Mouse (Mus musculus) layer of hippocampus, postnatal 36 days (tissue): Measurements from ENCODE around the gene Tank. TPM values are rescaled to one million over a fixed set of nuclear protein-coding genes. Genes with fewer than 3 reads are reported as not detected.
A peak's percentile ranks its signal among the peaks of the same experiment; 100 is the strongest.

Experiments
- DNase-seq, 2 experiments: peaks; one replicate each; pipeline ENCODE4 v3.0.0; 2022
- total RNA-seq, 2 experiments: library from RNA; stranded (reverse); gene quantifications; 2 replicates each; pipeline ENCODE4 v1.2.3; 2021

The Tank gene
- 10 to 100 TPM; 27.9 to 31.2 TPM for total RNA-seq

DNA sequence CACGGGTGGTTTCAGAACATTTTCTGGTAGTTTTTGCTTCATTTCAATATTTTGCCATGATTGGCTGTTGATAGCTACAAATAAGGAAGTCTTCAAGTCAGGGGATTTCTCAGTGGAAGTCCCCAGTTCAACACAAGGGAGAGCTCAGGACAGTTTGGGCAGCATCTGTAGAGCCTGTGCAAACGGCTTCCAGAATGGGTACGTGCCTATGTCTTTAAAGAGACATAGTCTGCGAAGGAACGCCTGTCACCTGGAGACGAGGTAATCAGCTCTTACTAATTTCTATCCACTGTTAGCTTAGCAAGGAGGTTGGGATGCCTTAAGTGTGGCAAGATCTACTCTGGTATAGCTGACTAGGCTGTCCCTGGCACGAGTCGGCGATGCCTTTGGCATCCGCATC lies at the start of gene Tank:
Gene Tank (plus strand): TSS at position 153 of the 400 bp plus-strand sequence.
- no peak for DNase-seq

DNA sequence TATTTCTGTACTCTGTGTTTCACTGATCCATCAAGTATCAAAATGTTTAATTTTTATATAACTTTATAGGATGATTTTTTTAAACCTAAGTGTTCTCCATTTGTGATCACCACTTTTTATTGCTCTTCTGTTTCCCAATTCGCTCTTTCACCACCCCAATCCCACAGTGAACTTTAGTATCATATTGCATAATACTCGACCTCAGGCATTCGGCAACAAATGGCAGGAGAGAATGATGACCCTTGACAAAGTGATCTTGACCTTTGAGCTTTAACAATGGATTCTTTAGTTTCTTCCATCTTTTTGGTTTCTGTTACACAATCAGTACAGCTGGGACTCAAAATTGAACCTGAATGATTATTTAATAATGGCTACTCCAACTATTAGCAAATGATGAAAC lies 46.1 kb upstream of the Tank start:
- DNase-seq: no peak

DNA sequence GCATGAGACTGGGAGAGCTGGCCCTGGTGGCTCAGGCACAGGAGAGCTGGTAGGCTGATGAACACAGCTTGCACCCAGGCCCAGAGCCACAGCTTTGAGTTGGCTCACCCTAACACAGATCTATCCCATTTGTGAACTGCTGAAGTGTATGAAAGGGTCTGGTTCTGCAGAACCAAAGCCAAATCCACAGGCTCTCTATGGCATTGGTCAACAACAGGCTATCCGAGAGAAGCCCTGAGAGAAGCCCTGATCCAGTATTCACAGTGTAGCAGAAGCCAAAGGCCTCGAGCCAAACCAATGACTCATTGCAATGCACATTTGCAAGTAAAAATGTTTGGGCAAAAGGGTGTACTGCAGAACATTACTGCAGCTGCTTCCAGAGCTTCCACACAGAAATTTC lies 45.3 kb upstream of the Tank start:
- DNase-seq: peak; percentile 53 to 54

DNA sequence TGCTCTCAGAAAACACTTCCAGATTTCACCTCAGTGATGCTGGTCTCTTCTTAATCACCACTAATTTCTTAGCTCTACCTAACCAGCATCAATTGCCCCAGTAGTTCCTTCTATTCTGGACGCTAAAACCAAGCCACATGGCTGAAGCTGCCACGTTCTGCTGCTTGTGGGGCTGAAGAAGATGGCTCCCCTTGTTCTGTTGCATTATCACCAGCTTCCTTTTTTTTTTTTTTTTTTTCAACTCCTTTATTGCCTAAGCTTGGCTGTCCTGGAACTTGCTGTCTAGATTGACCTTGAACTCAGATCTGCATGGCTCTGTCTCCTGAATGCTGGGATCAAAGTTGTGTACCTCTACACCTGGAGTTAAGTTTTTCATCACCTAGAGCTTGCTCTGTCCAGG lies 41.5 kb upstream of the Tank start:
- no peak for DNase-seq

DNA sequence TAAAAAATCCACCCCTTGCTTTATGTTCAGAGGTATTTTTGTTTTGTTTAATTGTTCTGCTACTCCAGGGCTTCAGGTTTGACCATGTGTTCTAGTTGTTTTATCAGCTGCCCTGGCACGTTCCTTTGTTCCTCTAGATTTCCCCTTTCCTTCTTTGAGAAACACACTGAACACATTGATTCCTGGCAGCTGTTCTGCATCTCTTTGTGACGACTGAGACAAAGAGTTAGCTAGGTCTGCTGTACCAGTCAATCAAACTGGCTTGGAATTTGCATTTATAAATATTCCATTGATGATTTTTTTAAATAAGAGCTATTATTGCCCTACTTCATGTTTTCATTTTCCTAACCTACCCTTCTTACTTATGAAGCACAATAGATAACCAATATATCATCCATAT lies 39.0 kb upstream of the Tank start:
- DNase-seq: no peak

DNA sequence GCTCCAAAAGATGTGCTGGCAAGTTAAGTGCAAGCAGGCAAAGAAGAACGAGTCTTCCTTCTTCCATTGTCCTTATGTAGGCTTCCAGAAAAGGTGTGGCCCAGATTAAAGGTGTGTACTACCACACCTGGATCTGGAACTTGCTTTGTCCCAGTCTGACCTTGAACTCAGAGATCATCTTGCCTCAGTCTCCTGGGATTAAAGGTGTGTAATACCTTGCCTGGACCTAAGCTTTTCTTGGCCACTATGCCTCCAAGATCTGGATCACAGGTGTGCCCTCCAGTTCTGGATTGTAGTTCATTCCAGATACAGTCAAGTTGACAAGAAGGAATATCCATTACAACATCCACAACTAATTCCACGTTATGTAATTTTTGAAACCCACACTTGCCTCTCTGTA lies 36.0 kb upstream of the Tank start:
- DNase-seq: no peak

DNA sequence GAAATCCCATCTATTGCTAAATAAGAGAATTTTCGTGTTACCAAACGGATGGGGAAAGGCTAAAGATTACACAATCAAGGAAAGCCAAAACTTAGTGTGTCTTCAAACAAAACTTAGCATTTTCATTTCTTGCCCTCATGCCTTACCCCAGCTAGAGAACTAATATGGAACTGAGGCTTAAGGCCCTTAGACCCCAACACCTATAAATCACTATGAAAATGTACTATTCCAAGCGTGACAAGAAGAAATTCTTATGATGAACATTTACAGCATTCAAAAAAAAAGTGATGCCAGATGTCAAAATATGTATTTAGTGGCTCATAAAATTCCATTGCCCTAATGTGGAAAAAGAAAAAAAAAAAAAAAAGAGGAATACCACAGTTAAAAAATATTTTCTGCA lies 32.7 kb upstream of the Tank start:
- DNase-seq: no peak

DNA sequence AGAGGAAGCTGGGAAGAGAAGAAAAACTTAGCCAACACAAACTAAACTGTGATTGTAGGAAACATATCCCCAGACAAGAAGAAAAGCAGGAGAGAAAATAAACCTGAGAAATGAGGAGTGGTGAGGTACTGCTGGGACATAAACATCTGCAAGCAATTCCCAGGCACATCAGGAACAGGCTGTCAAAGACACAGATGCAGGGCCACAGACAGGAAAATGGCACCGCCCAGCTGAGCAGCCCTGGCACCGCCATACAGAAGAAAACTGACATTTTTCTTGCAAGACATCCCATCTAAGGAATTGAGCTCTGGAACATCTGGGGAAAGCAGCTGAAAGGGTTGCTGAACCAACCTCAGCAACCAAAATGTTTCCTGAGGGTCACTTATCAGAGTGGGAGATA lies 30.4 kb upstream of the Tank start:
- no peak for DNase-seq

DNA sequence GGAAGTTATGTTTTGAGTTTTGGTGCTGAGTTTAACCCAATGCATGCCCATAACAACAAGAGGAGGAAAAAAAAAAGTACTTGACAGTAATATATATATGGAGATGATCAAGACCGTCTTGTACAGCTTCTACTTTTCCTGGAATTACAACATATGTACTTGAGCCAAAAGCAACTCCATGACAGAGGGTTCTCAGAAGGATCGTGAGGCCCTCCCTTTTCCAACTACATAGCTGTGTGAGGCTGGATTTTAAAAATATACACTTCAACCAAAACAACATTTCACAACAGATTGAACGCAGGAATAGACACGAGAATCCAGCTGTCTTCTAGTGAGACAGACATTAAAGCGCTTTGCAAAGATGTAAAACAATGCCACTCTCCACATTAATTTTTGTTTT lies 26.7 kb upstream of the Tank start:
- DNase-seq: no peak

DNA sequence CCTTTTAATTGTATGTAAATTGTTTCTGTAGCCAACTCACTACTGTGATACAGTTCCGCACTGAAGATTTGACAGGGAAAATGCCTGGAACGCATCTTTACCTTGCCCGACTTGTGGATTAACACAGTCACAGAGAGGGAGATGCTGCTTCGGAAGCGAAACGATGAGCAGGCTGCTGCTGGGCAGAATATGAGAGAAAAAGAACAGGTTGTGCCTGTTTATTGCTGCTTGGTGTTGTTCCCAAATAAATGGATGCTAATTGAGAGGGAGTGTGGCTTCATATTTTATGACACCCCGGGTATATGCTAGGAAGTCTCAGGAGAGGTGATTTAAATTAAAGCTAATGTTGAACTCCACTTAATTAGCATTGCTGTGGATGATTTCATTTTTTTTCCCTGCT lies 23.0 kb upstream of the Tank start:
- no peak for DNase-seq

DNA sequence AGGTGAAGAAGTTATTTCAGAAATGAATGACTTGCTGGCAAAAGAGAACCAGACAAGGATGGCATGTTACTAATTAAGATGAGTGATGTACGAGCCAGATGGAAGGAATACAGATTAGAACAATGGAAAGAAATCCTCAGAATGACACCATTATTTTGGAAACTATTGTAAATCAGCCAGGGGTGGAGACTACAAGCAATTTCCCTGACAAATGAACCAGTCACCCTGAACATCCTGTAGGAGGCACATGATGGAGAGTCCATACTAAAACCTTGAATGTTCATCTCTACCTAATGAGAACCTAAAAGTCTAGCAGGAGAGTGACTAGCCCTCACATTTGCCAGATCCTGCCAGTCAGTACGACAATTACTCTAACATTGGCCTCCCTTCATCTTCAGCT lies 22.6 kb upstream of the Tank start:
- DNase-seq: no peak

DNA sequence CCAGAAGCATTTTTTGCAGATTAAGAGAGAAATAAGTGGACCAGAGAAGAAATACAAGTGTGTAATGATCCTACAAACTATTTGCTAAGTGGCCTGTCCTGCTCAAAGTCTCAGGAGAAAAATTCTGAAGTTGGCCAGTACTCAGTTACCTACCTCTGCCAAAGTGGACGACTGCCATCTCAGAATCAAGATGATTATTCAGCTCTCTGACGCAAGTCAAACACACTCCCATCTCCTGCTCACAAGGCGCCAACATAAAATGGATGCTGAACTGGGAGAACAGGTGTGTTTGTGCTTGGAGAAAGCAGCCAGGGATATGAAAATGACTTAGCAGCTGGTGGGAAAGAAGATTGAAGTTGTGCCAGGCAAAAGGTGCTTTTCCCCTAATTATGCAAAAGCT lies 21.7 kb upstream of the Tank start:
- DNase-seq: no peak

DNA sequence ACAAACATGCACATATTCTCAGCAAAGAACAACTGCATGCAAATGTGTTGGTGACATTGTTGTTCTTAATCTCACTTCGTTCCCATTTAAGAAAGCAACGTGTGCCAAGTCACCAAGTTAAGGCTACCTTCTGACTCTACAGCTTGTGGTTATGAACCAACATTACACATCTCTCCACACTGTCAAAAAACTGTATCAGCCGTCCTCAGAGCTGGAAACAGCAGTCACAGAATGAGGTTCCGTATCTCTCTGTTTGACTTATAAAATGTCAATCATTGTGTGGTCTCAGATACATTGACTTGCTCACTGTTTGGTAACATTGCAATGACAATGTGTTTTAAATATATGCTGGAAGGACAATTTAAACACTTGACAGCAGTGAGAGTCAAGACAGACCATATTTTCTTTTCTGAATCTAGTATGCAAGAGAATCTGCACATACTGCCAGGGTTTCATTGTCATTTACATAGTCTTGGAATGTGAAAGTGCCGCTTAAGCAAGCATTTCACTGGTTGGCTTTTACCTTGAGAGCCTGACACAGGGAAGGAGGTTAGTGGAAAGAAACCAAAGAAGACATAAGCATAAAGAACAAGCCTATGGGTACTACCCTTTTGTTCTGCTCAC lies 20.4 kb upstream of the Tank start:
- no peak for DNase-seq

DNA sequence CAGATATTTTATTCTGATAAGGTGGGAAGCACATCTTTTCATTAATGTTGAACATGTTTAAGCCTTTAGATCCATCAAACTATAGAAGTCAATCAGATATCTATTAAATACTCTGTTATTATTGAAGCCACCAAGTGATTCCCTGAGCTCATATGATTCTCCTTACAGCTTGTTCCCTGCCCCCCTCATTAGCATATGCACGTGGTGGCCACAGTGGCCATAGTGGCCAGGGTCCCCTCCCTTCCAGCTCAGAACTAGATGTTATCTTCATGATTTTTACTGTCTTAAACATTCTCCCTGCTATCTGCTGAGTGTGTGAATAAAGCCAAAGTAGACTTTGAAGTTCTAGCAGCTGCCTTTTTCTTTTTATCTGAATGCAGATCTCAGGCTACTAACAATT lies 17.3 kb upstream of the Tank start:
- no peak for DNase-seq

DNA sequence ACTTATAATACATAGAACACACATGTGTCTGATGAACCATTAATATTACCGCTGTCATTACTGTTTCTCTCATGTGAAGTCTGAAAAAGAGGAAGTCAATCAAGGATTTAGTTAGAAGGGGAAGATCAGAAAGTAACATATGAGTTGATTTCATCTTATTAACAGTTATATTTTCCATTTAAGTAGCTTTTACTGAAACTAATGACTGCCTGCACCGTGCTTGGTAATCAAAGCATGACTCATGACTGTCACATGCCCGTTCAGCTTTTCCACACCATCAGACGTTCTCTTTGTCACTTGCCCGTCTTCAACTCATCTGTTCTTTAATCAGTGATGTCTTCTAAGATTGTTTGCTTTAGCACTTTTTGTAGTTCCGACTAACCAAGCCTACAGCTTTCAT lies 15.2 kb upstream of the Tank start:
- no peak for DNase-seq

DNA sequence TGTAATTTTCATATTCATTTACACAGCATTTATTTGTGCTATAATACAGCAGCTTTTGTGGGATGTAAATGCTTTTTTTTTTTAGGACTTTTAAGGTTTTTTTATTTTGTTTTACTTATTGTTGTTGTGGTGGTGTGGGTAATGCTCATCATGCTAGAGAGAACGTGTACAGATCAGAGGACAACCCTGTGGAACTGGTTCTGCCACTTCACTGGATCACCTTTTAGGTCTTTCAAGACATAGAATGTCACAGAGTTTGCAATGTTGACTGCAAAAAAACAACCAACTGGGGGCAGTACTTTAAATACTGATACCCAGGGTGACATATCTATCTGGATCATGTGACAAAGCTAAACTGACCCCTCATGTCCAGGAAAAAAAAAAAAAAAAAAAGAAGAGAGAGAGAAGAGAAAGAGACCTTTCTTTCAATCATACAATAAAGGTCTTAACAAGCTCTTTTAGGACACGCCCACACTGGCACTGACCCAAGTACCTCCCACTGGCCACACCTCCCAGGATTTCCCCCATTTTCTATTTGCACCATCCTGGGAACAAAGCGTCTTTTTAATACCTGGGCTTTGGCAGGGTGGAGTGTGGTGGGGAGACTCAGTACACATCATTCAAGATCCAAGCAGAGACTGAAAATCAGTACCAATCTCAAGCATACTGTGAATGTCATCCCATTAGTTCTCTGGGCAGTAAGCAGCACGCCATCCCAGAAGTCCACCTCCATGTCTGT lies 11.2 kb upstream of the Tank start:
- no peak for DNase-seq

DNA sequence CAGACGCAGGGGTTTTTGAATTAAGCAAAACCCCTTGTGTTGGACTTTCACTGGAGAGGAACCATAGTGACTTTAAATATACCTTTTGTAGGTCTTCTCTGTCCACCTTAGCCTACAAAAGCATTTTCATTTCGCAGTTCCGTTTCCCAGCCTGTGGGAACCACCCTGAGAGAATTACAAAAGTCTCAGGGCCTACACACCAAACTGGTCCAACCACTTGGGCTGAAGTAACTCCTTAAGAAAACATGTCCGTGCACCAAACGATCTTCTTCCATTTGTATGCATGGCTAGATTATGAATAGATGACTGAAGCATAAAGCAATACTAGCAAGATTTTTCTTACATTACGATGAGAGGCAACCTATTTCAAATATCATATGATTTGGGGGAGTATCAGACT lies 9.2 kb upstream of the Tank start:
- no peak for DNase-seq

DNA sequence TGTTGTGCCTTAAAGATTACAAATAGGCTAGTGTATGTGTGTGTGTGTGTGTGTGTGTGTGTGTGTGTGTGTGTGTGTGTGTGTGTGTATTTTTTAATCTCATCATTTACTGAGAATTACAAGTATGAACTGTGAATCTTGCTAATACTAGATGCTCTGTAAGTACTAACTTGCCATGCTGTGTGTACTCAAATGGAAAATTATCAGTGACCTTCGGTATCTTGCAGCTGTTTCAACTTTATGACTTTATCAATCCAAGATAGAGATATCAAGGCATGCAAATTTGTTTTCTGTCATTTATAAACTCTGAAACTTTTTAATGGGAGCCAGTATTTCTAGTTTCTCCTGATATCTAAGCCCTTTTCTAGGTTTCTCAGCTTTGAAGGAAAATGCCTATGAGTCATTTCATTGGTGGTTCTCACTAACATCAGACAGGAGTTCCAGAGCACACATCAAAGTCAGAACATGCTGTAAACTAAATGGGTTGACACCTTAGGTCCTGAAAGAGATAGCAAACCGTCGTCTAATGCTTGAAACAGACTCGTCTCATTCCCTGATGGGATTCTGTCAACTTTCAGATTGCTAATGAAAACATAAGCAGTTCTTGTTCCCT lies 6.9 kb upstream of the Tank start:
- DNase-seq: no peak

DNA sequence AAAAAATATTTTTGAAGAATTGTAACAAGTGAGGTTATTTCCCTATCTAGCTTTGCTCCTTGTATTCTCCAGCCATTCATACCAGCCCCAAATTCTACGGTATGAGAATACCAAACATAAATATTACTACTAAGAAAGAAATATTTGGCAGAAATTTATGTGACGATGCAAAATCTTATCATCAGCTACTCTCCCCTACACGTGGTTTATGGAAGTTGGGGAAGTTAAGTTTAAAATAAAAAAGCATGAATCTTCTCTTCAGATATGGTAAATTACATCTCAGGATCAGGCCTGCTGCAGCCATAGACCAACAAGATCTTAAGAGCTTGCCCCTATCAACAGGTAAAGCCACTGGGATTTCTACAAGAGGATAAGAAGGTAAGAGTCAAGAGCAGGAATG lies 1.9 kb upstream of the Tank start:
- no peak for DNase-seq

DNA sequence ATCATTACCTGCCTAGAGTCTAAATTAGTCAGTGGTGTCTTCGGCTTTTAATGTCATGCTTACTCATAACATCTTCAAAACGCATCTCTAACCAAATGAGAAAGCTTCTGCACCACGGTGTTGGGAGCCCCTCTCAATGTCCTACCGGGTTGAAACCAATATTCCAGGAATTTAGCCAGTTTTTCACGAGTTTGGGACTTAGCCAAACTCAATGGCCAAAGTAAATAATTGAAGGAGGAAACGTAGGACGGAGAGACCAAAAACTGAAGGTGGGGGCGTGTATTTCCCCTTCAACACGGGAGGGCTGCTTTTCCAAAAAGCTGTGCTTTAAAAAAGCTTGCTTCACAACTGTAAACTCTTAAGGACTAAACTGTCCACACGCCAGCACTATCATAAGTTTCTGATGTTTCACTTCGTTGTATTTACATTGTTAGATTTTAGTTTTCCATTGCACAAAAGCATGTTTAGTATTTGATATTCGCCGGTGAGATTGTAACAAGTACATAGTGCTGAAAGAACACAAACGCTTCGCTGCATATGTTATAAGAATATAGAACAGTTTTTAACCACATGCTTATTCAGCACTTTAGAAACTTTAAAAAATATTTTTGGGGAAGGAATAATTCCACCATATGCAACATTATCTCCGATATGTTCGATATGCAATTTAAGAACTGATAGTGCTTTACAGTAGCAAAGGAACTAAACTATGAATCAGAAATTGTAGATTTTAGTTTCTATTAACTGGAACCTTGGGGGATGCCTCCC lies 1.3 kb upstream of the Tank start:
- DNase-seq: no peak

DNA sequence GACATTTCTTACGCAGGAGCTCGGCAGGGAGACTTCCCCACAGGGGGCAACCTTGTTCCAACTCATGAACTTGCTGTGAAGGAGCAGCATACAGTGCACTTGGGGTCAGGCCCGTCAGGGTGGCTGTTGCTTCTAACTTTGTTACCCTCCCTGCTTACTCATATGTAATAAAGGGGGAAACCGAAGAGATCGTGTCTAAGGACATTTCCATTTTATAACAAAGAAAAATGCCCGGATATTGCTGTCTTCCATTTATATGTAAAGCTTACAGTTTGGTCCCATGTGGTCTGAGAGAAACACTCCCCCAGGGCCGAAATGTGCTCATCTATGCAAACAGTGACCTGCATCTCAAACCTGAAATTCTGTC lies 706 bp upstream of the Tank start:
- DNase-seq: no peak

DNA sequence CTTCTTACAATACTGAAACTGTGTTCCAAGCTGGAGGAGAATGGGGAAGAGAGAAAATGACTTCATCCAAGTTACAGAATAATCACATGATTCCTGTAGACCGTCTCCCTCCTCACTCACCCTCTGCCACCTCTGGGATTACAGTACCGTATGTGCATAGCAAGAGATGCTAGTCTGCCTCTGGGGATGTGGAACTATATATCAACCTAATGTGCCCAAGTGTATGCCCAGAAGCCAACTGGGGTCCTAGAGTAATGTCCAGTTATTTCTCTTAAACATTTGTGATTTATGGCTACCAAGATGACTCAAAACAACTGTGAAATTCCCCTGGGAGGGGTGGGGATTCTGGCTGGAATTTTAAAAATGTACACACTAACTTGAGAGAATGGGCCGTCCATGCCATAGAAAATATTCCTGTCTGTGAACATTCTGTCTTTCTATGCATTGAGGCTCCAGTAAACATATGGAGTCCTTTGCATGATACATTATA lies 1.2 kb downstream of the Tank start:
- no peak for DNase-seq

DNA sequence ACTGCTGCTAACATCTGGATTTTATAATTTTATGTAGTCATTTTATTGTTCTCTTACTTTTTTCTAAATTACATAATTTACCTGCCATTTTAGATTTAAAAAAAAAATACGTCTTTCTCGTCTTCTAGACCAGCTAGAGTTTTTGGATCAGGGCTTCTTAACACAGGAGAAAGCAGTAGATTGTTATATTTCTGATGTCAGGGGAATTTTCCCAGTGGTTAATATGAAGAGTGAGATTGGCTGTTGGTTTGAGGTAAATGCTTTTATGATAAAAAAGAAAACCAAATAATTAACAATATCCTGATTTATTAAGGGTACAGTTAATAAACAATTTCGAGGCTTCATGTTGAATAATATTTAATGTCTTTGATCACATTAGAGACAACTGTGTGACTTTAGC lies 1.7 kb downstream of the Tank start:
- no peak for DNase-seq
